Mouse (Mus musculus) kidney, adult 2 months (tissue): ENCODE measurements at regions not wholly inside any gene's neighbourhood (a gene's known extent, or its start where the extent isn't known, plus 50 kb on each side); places are given as distances from the start of the nearest gene placed in this dataset.

ENCODE experiments used
- DNase-seq: peaks from one replicate; pipeline ENCODE4 v3.0.0; 2021
- H3K27ac ChIP-seq: fragments of 200-500 bp; 2 replicates; pipeline ENCODE4 v1.5.1; 2012; ENCODE audit warnings: low read depth, low read length, control low read depth, inconsistent platforms; ENCODE audit not compliant: insufficient read depth
- H3K27me3 ChIP-seq: fragments of 200-500 bp; replicated peaks from 2 replicates; pipeline ENCODE4 v1.6.1; 2012; ENCODE audit warnings: mild to moderate bottlenecking, moderate library complexity, low read length, inconsistent platforms; ENCODE audit not compliant: control insufficient read depth, insufficient read depth
- H3K36me3 ChIP-seq: fragments of 200-500 bp; 2 replicates; pipeline ENCODE4 v1.6.1; 2012; ENCODE audit warnings: mild to moderate bottlenecking, moderate library complexity, low read length, inconsistent platforms; ENCODE audit not compliant: control insufficient read depth, insufficient read depth
- H3K4me1 ChIP-seq: fragments of 200-500 bp; 2 replicates; pipeline ENCODE4 v1.6.1; 2011; ENCODE audit warnings: low read length; ENCODE audit not compliant: control insufficient read depth, insufficient read depth
- H3K4me3 ChIP-seq: fragments of 200-500 bp; 2 replicates; pipeline ENCODE4 v1.5.1; 2011; ENCODE audit warnings: mild to moderate bottlenecking, low read depth, low read length, control low read depth; ENCODE audit not compliant: insufficient read depth
- CTCF ChIP-seq: fragments of 200-500 bp; conservative IDR thresholded peaks from 2 replicates; pipeline ENCODE4 v1.5.1; 2011; ENCODE audit warnings: low read depth, mild to moderate bottlenecking, control low read depth, low read length, moderate library complexity, mixed read lengths; ENCODE audit not compliant: insufficient read depth, insufficient read length
- POLR2A ChIP-seq: fragments of 200-500 bp; IDR thresholded peaks from one replicate; pipeline ENCODE4 v1.6.1; 2011; ENCODE audit warnings: low read depth, low read length, control low read depth
- whole genome bisulfite sequencing: fragments of 180-500 bp; shearing (Covaris S2); methylation state at CpG from one replicate; pipeline ENCODE4 v1.1.7; 2018; 5-methylcytosine and 5-hydroxymethylcytosine counted together

DNA sequence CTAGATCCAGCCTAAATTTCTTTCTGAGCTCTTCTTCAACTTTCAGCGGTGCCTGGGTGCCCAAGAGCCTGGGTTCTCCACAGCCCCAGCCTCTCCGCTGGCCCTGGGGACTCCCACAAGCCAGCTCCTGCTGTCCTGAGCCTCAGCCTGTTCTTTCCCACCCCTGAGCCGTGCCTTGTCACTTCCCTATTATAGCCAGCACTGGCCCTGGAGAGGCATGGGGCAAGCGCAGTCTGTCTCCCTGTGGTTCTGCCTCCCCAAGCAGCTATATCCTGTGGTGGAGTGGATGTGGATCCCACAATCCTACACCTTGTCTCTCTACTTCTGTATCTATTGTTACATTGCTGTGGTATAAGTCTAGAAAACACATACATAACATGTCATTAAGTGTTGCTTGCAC, 128.6 kb upstream of the Hgf start:
- no peak for TF ChIP-seq POLR2A
- TF ChIP-seq CTCF, result no peak
- Histone ChIP-seq H3K27ac (no peak overlapping the region), H3K4me1 (no peaks in the 10 kb centered on the region), H3K36me3 (no peaks in the 10 kb centered on the region), H3K27me3 (no peaks in the 10 kb centered on the region), H3K4me3 (no peak overlapping the region)
- WGBS, result 97% methylated on average over 4 of the region's 4 CpGs
- DNase-seq, result no peak

DNA sequence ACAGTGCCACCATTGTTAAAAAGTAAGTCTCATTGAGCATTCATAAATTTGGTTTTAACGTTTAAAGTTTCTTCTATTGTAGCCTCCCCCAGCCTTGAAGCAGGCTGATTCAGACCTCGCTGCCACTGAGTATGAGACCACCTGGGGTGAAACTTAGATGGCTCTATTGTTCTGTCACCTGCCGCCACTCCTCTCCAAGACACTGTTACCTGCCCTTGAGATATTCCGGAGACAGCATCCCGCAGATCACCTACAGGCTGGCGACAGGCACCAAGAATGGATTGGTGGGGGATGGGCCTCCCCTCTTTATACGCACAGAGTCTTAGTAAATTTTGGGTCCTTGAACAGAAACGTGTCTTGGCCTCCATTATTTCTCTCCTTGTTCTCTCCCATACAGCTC, 128.0 kb upstream of the Hgf start:
- Histone ChIP-seq H3K27ac (no peak overlapping the region), H3K27me3 (no peaks in the 10 kb centered on the region), H3K4me1 (no peaks in the 10 kb centered on the region), H3K4me3 (no peak overlapping the region), H3K36me3 (no peaks in the 10 kb centered on the region)
- TF ChIP-seq CTCF (no peak), POLR2A (no peak)
- WGBS, result 75% methylated on average over 8 of the region's 8 CpGs
- DNase-seq, result no peak

DNA sequence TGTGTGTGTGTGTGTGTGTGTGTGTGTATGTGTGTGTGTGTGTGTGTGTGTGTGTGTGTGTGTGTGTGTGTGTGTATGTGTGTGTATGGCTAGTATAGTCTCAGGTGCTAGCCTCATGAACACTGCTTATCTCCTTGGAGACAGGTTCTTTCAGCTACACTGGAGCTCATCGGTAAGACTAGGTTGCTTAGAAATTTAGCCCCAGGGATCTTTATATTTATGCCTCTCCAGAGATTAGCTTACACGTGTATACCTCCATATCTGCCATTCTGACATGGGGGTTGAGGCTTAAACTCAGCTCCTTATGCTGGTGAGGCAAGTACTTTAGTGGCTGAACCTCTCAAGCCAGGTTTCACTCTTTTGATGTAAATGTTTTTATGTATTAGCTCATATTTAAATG, 127.0 kb upstream of the Hgf start:
- Histone ChIP-seq H3K4me3 (no peak overlapping the region), H3K27ac (no peak overlapping the region), H3K4me1 (no peaks in the 10 kb centered on the region), H3K36me3 (no peaks in the 10 kb centered on the region), H3K27me3 (no peaks in the 10 kb centered on the region)
- TF ChIP-seq POLR2A (no peak), CTCF (no peak)
- no peak for DNase-seq
- WGBS, result 59% methylated on average over 2 of the region's 2 CpGs

DNA sequence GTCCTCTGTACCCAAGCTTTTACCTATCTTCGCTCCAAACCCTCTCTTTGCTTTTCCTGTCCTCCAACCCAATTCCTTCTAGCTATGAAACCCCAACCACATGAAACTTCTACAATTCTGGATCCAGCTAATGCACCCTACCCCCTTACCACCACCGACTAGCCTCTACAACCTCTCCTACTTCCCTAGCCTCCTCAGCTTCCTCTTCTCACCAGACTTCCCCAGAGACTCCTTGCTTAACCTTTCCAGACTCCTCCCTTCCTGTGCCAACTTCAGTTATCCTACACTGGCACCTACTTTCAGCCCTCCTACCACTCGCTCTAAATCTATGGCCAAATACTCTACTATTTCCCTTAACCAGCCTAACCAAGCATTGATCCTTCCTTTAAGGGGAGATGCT, 118.7 kb upstream of the Hgf start:
- WGBS, result 86% methylated on average over 3 of the region's 3 CpGs
- no peak for DNase-seq
- no peaks in the 10 kb centered on the region for H3K27me3 ChIP-seq
- no peak overlapping the region for H3K27ac ChIP-seq
- H3K4me3 ChIP-seq, result no peak overlapping the region
- H3K36me3 ChIP-seq, result no peaks in the 10 kb centered on the region
- no peaks in the 10 kb centered on the region for H3K4me1 ChIP-seq
- TF ChIP-seq POLR2A, result no peak
- TF ChIP-seq CTCF, result no peak

DNA sequence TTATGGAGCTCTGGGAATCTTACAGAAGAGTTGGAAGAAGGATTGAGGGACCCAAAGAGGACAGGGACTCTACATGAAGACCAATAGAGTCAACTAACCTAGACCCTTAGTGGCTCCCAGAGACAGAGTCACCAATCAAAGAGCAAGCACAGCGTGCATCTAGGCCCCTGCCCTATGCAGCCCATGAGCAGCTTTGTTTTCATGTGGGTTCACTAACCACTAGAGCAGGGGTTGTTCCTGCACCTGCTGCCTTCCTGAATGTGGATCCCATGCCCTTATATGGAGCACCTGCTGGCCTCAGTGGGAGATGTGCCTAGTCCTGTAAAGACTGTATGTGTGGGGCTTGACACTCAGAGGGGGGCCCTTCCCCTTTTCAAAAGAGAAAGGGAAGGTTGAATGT, 108.2 kb upstream of the Hgf start:
- Histone ChIP-seq H3K27me3 (no peaks in the 10 kb centered on the region), H3K4me1 (no peaks in the 10 kb centered on the region), H3K36me3 (no peaks in the 10 kb centered on the region), H3K4me3 (no peak overlapping the region), H3K27ac (no peak overlapping the region)
- DNase-seq, result no peak
- WGBS, result 81% methylated on average over 1 of the region's 1 CpGs
- no peak for TF ChIP-seq CTCF
- TF ChIP-seq POLR2A, result no peak

DNA sequence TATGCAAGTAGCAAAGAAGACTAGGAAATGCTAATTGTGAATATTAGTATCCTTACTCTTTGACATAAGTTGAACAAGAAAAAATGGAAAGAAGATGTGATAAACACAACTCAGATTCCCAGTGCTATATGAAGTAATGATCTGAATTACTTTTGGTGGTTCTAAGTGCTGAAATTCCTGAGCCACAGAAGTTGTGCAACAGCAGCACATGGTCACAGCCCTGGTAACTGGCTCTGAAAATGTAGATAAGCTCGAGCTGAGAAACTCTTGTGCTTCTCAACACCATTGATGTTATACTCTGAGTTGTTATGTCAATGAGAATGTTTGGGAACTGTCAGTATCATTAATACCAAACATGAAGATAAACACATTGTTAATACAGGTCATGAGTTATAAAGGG, 106.3 kb upstream of the Hgf start:
- TF ChIP-seq POLR2A, result no peak
- TF ChIP-seq CTCF, result no peak
- H3K4me1 ChIP-seq, result no peaks in the 10 kb centered on the region
- no peak overlapping the region for H3K27ac ChIP-seq
- H3K4me3 ChIP-seq, result no peak overlapping the region
- H3K36me3 ChIP-seq, result no peaks in the 10 kb centered on the region
- WGBS, result 56% methylated on average over 1 of the region's 1 CpGs
- no peaks in the 10 kb centered on the region for H3K27me3 ChIP-seq
- no peak for DNase-seq

DNA sequence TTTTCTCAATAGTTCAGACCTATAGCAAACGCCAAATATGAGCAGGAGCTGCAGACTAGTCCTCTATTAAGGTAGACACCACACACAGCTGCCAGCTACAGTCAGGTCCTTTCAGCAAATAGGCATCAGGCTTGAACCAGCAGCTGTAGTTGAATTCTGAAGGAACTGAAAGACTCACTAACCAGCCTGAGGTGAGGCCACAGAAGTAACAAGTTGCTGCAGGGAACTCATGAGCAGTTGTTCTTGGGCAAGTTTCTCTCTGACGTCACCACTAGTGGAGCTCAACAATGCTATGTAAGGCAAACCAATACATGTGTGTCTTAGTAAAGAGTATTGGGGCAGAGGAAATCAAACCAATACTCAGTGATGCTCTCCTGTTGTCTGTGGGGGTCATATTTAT, 91.5 kb upstream of the Hgf start:
- 82% methylated on average over 2 of the region's 2 CpGs for WGBS

DNA sequence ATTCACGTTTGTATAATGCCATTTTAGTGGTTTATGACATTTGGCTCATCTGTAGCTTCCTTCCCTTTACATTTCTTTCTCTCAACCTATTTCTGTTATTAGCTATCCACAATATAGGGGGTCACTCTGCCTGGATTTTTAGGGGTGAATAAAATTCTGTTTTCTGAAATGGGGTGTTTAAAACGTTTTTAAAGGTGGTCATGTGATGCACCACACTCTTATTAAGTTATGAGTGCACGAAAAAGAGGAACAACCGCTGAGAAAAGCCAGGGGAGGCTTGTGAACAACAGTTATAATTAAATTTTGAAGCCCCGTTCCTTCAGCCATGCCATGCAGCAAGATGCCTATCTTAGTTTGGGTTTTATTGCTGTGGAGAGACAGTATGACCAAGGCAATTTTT, 87.0 kb upstream of the Hgf start:
- Histone ChIP-seq H3K4me1 (peaks cover 4% of the 10 kb centered on the region; the same call in 1 of the 2 replicates), H3K36me3 (no peaks in the 10 kb centered on the region), H3K27ac (no peak overlapping the region), H3K4me3 (no peak overlapping the region), H3K27me3 (no peaks in the 10 kb centered on the region)
- no peak for DNase-seq
- 67% methylated on average over 5 of the region's 5 CpGs for WGBS
- TF ChIP-seq POLR2A (no peak), CTCF (no peak)

More for the DNA sequence above, 91.5 kb upstream of the Hgf start:
- DNase-seq, result no peak
- no peak overlapping the region for H3K4me3 ChIP-seq
- H3K27ac ChIP-seq, result no peak overlapping the region
- no peaks in the 10 kb centered on the region for H3K27me3 ChIP-seq
- no peak for TF ChIP-seq CTCF
- no peak for TF ChIP-seq POLR2A
- no peaks in the 10 kb centered on the region for H3K36me3 ChIP-seq
- H3K4me1 ChIP-seq, result no peaks in the 10 kb centered on the region
